Mouse (Mus musculus) T-helper 17 cell (primary cell): ENCODE data around the gene Elf2.

Experiments
- in situ Hi-C, 2 experiments: fragments of 300-600 bp; cut with MboI, MseI; formaldehyde crosslinking; loops; 1 replicate in 1 of 2; 2 replicates in 1 of 2; pipeline ENCODE4 v1.15.1; 2025; ENCODE audit warnings: high pct_unique_total_duplicates in 2 of 2

Elf2 gene

GRCm38 (mm10) chr3:51234752-51235055 is 105.8 kb downstream of the Elf2 start:
- in situ Hi-C loops = loop anchor here (5.0 kb wide), 3 partner anchors 33 to 128 kb away; no protein-coding TSS in a partner anchor

GRCm38 (mm10) chr3:51233918-51234751 is 106.3 kb downstream of the Elf2 start:
- in situ Hi-C loops = loop anchor here (5.0 kb wide), 3 partner anchors 33 to 128 kb away; no protein-coding TSS in a partner anchor

GRCm38 (mm10) chr3:51233474-51233873 is 107.0 kb downstream of the Elf2 start:
- in situ Hi-C loops = loop anchor here (5.0 kb wide), 3 partner anchors 34 to 129 kb away; no protein-coding TSS in a partner anchor

- in situ Hi-C loops = loop anchor here (5.0 kb wide), 3 partner anchors 35 to 130 kb away; no protein-coding TSS in a partner anchor
Observed at GRCm38 (mm10) chr3:51232205-51232910, 108.1 kb downstream of the Elf2 start.

- in situ Hi-C loops = loop anchor here (5.0 kb wide), 3 partner anchors 36 to 131 kb away; no protein-coding TSS in a partner anchor
Observed at GRCm38 (mm10) chr3:51231499-51231898, 109.0 kb downstream of the Elf2 start.

GRCm38 (mm10) chr3:51230886-51231285 is 109.6 kb downstream of the Elf2 start:
- in situ Hi-C loops = loop anchor here (5.0 kb wide), 3 partner anchors 36 to 131 kb away; no protein-coding TSS in a partner anchor

- in situ Hi-C loops = loop anchor here (5.0 kb wide), 3 partner anchors 37 to 132 kb away; no protein-coding TSS in a partner anchor
Observed at GRCm38 (mm10) chr3:51230146-51230835, 110.2 kb downstream of the Elf2 start.

- in situ Hi-C loops = loop anchor here in 1 of 2 experiments (5.0 kb wide), 1 partner anchor 37 kb away; no protein-coding TSS in a partner anchor
Observed at GRCm38 (mm10) chr3:51229226-51229625, 111.2 kb downstream of the Elf2 start.

GRCm38 (mm10) chr3:51228821-51229205 is 111.7 kb downstream of the Elf2 start:
- in situ Hi-C loops = loop anchor here in 1 of 2 experiments (5.0 kb wide), 1 partner anchor 37 kb away; no protein-coding TSS in a partner anchor

- in situ Hi-C loops = loop anchor here in 1 of 2 experiments (5.0 kb wide), 1 partner anchor 36 kb away; no protein-coding TSS in a partner anchor
Observed at GRCm38 (mm10) chr3:51228038-51228820, 112.2 kb downstream of the Elf2 start.

GRCm38 (mm10) chr3:51226601-51227000 is 113.9 kb downstream of the Elf2 start:
- in situ Hi-C loops = loop anchor here in 1 of 2 experiments (5.0 kb wide), 1 partner anchor 34 kb away; no protein-coding TSS in a partner anchor

- in situ Hi-C loops = loop anchor here in 1 of 2 experiments (5.0 kb wide), 1 partner anchor 34 kb away; no protein-coding TSS in a partner anchor
Observed at GRCm38 (mm10) chr3:51225979-51226378, 114.5 kb downstream of the Elf2 start.

- in situ Hi-C loops = loop anchor here in 1 of 2 experiments (5.0 kb wide), 1 partner anchor 33 kb away; no protein-coding TSS in a partner anchor
Observed at GRCm38 (mm10) chr3:51225226-51225750, 115.2 kb downstream of the Elf2 start.

- in situ Hi-C loops = loop anchor here in 1 of 2 experiments (5.0 to 25.0 kb wide), 3 partner anchors 32 to 487 kb away; no protein-coding TSS in a partner anchor
Observed at GRCm38 (mm10) chr3:51224363-51225225, 115.9 kb downstream of the Elf2 start, which contains the start of gene Noct. Noct (plus strand) TSS chr3:51224447.

GRCm38 (mm10) chr3:51223556-51223955 is 116.9 kb downstream of the Elf2 start:
- in situ Hi-C loops = loop anchor here in 1 of 2 experiments (5.0 to 25.0 kb wide), 2 partner anchors 419 to 486 kb away; no protein-coding TSS in a partner anchor

GRCm38 (mm10) chr3:51222834-51223460 is 117.5 kb downstream of the Elf2 start:
- in situ Hi-C loops = loop anchor here in 1 of 2 experiments (5.0 to 25.0 kb wide), 2 partner anchors 419 to 486 kb away; no protein-coding TSS in a partner anchor

- in situ Hi-C loops = loop anchor here in 1 of 2 experiments (5.0 to 25.0 kb wide), 2 partner anchors 420 to 485 kb away; no protein-coding TSS in a partner anchor
Observed at GRCm38 (mm10) chr3:51222302-51222701, 118.2 kb downstream of the Elf2 start.

- in situ Hi-C loops = loop anchor here in 1 of 2 experiments (5.0 to 25.0 kb wide), 2 partner anchors 420 to 485 kb away; no protein-coding TSS in a partner anchor
Observed at GRCm38 (mm10) chr3:51221847-51222246, 118.6 kb downstream of the Elf2 start.
